Mouse (Mus musculus) mouse embryonic stem cell (cell line): ENCODE measurements around the gene Ttll9.

Source experiments
- in situ Hi-C, 2 experiments: fragments of 300-500 bp; cut with MboI; formaldehyde crosslinking; loops; 1 replicate in 1 of 2; 3 replicates in 1 of 2; pipeline ENCODE4 v1.14.3; 2019 to 2020; ENCODE audit warnings: low sequenced_read_pairs in 2 of 2, low pct_unique_long_range_greater_than_20kb in 1 of 2, mixed read lengths in 1 of 2; ENCODE audit not compliant: unreplicated experiment in 1 of 2

Gene Ttll9

DNA sequence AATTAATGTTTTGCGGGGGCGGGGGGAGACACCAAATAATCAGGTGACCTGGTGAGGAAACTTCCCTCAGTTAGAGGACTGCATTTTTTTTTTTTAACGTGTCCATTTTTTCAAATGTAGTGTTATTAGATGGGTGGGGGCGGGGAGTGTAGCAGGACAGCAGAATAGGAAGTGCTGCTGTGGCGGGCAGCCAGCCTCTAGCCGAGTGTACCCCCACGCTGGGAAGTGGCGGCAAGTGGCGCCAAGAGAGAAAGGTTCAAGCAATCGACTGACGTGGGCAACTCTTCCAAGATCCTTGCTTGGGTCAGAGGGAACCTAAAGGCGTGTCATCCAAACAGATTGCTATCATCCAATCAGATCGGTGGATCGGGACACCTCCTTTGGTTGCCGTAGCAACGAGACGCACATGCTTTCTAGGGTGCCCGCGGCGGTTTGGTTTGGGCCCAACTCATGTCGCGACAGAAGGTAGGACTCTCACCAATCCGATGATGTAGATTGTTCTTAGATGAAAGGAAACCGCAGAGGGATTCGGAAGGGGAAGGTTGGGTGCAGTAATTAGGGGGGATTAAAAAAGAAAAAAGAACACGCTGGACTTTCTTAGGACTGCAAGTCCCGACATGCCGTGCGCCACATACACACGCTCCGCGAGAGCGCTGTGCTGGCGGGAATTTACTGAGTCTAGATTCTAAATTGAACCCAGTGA, at the start of gene Ttll9:
Ttll9 (plus strand) TSS at position 395 of the 703 bp plus-strand sequence.
- in situ Hi-C loops: no loop called here

DNA sequence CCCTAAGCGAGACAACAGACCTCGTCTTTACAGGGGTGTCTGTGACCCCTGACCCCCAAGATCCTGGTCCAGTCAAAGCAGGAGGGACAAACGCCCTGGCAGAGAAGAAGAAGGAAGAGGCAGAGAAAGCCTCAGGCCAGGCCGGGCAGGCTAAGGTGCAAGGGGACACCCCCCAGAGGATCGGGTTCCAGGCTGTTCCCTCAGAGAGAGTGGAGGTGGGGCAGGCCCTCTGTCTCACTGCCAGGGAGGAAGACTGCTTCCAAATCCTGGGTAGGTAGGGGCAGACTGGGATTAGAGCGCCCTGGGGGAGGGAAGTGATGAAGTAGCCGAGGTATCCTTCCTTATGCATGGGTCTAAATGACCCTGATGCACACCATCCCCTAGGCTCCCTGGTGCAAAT, 48.8 kb upstream of the Ttll9 start:
- in situ Hi-C loops: loop anchor here (10.0 kb wide), 3 partner anchors 131 to 231 kb away; no protein-coding TSS in a partner anchor

GRCm38 (mm10) chr2:152914310-152915120, 47.8 kb upstream of the Ttll9 start:
- in situ Hi-C loops: loop anchor here (5.0 to 10.0 kb wide), 4 partner anchors 130 to 230 kb away; no protein-coding TSS in a partner anchor

DNA sequence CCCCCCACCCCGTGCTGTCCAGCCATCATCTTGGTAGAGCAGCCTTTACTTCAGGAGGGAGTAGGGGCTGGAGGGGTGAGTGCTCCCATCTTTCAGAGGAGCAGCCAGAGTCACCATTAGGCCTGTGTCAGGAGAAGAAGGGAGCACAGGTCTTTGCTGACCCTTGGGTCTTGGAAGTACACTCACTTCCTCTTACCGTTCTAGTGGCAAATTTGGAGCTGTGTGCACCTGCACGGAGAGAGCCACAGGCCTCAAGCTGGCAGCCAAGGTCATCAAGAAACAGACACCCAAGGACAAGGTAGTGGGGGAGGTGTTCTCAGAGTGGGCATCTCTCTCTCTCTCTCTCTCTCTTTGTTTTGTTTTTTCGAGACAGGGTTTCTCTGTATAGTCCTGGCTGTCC, 46.8 kb upstream of the Ttll9 start:
- in situ Hi-C loops: loop anchor here (5.0 to 10.0 kb wide), 4 partner anchors 129 to 229 kb away; no protein-coding TSS in a partner anchor

DNA sequence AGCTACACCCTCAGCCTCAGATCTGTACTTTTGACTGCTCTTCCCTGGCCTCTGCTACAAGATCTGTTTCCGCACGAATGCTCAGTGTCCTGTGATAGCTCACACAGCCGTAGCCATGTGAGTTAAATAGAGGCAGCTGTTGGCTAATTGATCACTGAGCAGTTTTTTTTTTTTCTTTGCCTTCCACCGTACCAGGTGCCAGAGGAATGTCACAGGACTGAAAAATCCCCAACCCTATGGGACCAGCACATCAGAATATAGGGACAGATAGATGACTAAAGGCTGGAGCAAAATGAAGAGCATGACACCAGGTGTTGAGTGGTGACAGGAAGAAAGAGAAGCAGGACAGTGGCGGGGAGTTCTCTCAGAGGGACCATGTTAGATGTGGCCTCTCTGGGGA, 46.2 kb upstream of the Ttll9 start:
- in situ Hi-C loops: loop anchor here (5.0 to 10.0 kb wide), 4 partner anchors 129 to 229 kb away; no protein-coding TSS in a partner anchor

DNA sequence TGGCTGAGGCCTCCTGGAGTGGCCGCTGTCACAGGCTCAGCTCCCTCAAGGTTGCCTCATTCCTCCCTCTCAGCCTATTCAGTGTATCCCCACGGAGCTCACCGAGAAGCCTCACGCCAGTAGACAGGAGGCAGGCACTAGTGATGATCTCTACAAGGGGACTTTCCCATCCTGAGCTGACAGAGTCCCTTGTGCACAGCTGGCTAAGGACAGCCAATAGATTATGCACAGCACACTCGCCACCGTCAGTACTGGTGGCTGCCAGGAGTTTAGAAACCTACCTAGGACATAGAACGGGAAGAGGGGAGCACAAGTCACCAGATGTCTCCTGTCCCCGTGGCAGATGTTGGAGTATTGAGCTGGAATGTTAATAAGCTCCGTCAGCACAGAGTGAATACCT, 44.6 kb upstream of the Ttll9 start:
- in situ Hi-C loops: loop anchor here (5.0 to 10.0 kb wide), 4 partner anchors 127 to 227 kb away; no protein-coding TSS in a partner anchor

DNA sequence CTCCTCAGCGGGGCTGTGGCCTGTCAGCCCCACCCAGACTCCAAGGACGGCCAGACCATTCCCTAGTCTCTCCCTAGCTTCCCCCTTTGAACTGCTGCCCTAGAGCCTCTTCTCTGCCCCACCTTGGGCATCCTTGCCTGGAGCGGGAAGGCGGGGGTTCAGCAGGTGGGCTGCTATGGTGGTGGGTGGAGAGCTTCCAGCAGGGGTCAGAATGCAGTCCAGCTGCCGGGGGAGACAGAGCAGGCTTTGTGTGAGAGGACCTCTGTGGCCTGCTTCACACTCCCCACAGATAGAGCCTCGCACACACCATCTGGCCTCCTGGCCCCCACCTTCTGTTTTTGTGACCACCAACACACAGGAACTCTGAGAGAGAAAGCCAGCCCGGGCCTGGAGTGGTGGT, 39.9 kb upstream of the Ttll9 start:
- in situ Hi-C loops: no loop called here

GRCm38 (mm10) chr2:152923621-152924020, 38.7 kb upstream of the Ttll9 start:
- in situ Hi-C loops: no loop called here

- in situ Hi-C loops: no loop called here
Observed at GRCm38 (mm10) chr2:152924128-152924527, 38.2 kb upstream of the Ttll9 start.

GRCm38 (mm10) chr2:152924543-152924942, 37.7 kb upstream of the Ttll9 start:
- in situ Hi-C loops: no loop called here

DNA sequence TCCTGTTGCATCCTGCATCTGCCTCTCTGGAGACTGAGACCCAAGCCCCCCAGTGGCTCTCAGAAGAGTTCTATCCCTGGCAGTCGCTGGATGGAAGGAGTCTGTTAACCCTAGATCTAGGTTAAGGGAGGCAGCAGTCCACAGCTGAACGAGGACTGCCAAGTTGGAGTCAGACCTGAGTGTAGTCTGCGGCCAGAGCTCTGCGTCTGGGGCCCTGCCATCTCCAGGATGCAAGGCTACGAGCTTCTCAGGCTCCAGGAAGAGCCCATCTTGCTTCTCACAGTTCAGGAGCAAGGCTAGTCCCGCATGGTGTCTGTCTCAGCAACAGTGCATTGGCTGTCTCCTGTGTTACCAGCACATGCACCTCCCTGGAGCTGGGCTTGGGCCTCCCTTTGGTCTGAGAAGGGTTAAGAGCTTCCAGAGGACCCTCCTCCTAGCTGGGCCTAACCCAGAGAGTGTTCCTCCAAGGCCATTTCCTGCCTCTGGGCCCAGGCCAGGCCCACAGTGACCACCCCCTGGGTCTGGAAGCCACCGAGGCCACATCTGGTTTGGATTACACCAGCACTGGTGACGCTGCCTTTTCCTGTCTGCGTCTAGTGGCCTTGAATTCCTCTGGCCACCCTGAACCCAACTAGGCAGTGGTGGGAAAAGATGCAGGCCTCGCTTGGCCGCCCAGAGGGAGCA, 37.0 kb upstream of the Ttll9 start:
- in situ Hi-C loops: no loop called here

DNA sequence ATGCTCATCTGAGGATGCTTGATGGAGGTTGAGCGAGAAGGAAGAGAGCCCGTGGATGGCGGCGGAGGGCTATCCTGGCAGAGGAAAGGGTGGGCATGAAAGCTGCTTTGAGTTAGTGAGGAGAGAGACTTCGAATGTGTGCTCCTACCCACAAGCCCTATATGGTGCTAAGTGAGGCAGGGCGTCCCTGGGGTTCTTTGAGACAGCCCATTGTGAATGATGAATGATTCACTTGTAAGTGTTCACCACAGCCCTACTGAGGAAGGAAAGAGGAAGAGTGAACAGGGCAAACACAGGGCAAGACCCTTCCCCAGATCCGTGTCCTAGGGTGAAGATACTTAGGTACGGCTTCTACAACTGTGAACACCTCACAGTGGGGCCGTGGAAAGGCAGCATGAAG, 35.4 kb upstream of the Ttll9 start:
- in situ Hi-C loops: no loop called here

- in situ Hi-C loops: no loop called here
Observed at GRCm38 (mm10) chr2:152927371-152927770, 34.9 kb upstream of the Ttll9 start.

DNA sequence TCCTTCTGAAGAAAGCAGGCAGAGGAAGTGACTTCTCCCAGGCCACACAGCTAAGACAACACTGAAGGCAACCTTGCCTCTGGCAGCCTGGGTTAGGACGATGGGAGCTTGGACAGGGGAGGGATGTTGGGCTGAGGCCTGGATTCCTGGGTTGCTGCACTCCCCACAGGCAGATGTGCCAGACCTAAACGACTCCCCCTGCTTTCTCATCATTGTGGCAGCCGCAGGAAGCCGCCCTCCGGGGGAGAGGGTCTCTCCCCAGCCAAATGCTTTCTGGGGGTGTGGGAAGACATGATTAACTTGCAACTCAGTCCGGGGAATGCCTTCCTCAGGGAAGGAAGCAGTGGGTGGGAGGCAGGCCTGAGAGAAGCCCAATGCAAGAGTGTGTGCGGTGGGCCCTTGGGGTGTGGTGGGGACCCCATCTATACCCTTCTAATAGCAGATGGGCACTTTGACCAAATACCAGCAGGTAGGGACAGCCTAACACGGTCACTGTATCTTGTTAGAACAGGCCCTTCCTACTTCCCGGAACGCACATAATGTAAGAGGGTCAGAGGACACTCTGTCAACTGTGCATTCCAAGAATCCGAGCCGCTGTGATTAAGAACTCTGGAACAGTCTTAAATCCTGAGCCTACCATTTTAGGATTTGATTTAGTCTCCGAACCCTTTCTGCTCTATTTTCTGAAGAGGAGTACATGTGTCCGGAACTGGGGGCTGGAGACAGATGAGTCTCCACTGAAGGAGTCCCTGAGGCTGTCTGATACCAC, 33.9 kb upstream of the Ttll9 start:
- in situ Hi-C loops: no loop called here

DNA sequence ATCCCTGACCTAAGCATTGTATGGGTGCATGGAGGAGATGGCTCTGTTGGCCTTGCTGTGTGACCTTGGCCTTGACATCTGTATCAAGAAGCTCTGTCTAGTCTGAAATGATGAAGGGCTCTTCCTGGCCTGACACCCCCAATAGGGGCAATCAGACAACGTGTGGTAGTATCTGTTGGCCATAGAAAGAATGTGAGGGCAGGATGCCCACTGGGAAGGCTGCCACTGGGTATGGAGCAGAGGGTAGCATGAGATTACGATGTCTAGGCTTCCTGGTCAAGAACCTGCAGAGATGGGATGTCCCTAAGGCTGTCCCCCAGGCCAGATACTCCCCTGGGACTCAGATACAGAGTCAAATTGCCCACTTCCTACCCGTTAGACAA, 33.3 kb upstream of the Ttll9 start:
- in situ Hi-C loops: no loop called here

DNA sequence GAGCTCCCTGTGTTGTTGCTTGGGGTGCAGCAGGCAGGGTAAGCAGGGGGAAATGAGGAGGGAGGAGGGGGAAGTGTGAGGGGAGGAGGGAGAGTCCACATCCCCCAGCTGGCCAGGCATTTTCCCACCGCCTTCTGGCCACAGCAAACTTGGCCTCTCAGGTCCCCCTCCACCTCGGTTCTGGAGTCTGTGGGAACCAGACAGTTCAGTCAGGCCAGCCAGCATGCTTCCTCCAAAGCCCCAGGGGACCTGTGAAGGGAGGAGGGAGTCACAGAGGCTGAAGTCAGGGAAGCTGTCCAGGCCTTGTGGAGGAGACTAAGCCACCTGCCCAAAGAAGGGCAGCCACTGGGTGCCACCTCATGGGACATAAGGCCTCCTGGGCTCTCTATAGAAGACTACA, 32.0 kb upstream of the Ttll9 start:
- in situ Hi-C loops: no loop called here

DNA sequence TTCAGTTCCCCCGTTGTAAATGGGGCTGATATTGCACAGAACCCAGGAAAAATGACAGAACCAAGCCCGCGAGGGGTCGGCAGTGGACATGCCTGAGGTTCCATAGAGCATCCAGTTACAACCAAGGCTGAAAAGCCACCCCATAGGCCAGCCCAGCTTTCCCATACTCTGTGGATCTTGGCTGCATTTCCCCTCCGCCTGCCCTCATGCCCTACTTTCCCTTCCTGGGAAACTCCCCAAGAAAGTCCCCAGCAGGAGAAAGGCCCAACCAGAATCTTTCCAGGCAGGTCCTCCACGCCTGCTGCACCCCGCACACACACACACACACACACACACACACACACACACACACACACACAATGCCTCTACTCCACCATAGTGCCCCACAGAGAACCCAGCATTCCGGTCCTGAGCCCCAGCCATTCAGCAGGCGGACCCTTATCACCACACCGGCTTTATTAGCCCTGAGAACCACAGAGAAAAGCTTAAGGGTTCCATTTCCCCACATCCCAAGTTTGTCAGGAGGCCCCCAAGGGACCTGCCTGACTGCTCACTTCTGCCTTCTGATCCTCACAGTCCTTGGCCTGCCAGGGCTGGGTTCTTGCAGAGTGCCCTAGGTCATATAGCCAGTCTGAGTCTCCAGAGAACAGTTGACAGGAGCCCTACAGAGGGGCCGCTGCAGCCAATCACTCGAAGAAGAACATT, 30.7 kb upstream of the Ttll9 start:
- in situ Hi-C loops: no loop called here

DNA sequence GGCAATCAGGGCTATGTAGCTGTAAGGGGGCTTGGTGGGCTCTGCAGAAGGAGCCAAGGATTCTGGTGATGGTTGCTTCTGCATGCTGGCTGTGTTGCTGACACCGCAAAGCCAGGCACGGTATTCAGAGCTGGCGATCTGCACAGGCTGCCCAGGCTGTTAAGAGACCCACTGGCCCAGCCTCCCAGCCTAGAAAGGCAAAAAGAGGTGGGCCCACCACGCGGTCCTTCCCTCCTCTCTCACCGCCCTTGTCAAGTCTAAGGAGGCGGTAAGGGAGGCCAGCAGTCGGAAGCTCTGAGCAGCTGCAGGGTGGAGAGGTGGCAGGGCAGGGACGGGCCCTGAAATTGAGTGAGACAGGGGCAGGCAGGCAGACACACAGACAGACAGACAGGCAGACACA, 29.2 kb upstream of the Ttll9 start, which contains the start of gene Foxs1:
Foxs1 (minus strand) TSS at position 161 of the 400 bp plus-strand sequence.
- in situ Hi-C loops: no loop called here
